Mouse (Mus musculus) cerebellum, postnatal 36 days (tissue): ENCODE results near the gene Prss45.

ENCODE experiments used
- DNase-seq, 2 experiments: peaks; one replicate each; pipeline ENCODE4 v3.0.0; 2021 to 2022; ENCODE audit warnings: mixed read lengths in 2 of 2

The Prss45 gene

DNA sequence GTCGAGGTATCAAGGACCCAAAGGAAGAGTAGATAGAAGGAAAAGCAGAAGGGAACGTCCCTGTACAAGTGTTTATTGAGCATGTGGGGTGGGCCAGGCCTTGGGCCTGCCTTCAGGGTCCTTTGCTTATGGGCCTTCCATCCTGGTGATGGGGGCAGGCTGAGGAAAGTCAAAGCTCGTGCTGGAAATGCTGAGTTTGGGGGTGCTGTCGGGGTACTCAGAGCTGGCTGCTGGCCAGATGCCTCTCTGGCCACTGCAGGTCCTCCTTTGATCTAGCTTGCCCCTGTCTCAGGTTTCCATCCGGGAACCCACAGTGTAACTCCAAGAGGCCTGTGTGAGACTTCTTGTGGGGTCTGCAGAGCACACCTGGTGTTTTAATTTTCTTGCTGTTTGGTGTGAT is 24.1 kb downstream of the Prss45 start:
- no peak for DNase-seq

DNA sequence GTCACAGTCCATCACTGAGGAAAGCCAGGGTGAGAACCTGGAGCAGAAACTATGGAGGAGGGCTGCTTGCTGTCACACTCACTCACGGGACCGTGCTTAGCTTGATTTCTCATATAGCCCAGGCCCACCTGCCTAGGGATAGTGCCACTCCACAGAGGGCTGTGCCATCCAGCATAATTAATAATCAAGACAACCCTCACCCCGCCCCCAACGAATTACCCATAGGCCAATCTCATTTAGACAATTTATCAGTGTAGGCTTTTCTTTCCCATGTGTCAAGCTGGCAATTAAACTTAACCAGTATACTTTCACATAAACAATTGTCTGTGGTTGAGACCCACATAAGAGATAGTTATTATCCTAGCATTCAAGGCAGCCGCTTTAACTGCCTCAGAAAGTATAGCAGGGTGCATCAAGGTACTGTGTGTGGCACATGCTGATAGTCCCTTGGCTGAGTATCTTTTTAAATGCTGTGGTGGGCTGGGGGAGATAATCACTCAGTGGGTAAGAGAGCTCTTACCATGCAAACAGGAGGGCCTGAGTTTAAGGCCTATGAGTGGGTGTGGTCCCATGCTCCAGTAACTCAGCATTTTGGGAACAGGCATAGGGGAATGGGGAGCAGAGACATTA is 24.7 kb downstream of the Prss45 start:
- no peak for DNase-seq

DNA sequence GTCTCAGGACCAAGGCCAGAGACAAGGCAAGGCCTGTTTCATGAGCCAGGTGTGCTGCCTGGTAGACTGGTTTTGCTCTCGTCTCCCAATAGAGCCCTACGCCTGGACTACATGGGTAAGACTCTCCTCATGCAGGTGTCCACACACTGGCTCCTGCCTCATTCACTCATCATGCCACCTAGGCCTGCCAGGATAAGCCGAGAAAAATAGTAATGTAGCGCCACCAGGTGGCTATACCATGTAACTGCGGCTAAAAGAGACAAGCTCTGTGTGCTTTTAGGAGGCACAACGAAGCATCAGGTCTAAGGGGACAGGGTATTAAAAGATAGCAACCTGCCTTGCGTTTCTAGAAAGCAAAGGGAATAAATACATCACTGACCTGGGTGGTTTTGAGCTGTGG is 36.6 kb downstream of the Prss45 start:
- DNase-seq: peak; percentile 58 to 66

DNA sequence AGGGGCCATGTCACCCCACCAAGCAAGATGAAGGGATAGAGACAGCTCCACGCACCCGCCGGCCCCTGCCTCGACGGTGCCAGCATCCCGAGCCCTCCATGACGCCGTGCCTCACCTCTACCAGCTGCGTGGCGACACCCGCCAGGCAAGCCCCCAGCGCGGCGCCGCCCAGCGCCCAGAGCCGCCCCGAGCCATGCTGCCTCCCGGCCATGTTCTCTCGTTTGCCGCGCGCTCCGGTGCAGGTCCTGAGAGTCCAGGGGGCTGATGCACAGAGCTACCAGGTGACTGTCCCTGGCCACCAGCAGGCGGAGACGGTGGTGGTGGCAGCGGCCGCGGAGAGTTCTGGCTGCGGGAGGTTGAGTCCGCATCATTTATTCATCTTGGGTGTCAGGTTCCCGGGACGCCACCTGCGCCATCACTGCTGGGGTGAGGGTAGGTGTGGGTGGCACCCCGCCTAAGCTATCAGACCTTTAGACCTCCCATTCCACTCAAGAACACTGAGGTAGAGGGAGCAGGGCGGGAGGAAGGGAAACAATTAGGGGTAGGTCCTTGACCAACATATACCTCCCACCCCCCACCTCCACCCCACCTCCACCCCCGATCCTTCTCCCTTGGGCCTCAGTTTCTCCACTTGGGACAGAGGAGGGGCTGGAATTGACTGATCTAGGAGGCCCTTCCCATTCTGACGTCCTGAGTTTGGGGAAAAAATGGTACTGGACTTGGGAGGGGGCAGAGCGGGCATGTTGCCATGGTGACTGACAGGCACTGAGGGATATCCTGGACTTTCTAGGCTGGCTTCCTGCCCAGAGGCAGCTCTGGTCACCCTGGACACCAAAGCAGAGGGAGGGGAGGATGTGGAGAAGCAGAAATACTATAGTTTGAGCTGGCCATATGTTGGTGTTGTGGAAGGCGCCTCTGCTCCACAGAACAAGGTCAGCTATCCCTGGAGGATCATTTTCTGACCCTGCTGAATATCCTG is 39.6 kb downstream of the Prss45 start:
- DNase-seq: no peak

DNA sequence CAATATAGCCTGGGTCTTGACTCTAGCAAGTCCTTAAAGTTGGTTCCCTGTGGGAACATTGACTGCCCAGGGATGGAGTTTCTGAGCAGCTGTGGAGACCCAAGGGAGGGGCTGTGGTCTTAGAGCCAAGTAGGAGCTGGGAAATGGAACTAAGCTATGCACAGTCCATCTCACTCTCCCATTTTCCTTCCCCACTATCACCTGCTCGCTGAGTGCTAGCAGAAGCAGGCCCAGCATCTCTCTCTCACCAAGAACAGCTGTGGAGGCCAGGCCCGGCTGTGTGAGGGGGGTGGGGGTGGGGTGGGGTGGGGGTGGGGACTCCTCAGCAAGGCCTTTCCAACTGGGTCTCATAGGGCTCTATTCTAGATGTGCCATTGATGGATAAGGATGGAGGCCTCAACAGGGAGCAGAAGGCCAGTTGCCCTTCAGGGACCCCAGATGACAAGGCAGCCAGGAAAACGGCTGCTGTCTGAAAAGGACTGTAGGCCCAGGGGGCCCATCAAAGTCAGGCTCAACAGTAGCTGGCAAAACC is 40.3 kb downstream of the Prss45 start:
- no peak for DNase-seq

DNA sequence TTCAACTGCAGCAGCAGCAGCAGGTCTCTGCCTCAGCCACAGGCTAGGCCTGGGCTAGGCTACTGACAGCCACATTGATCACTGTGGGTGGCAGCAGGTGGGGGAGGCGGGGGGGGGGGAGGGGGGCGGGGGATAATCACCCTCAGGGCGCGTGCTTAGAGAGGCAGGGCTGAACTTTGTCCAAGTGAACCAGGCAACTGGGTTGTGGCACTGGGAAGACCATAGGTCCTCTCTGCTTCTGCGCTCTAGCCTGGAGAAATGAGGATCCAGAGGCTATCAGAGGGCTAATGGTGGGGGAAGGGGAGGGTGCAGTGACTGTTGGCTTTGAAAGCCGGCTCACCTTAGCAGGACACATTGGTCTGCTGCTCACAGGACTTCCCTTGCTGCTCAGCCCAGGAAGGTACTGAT is 40.9 kb downstream of the Prss45 start:
- DNase-seq: no peak

DNA sequence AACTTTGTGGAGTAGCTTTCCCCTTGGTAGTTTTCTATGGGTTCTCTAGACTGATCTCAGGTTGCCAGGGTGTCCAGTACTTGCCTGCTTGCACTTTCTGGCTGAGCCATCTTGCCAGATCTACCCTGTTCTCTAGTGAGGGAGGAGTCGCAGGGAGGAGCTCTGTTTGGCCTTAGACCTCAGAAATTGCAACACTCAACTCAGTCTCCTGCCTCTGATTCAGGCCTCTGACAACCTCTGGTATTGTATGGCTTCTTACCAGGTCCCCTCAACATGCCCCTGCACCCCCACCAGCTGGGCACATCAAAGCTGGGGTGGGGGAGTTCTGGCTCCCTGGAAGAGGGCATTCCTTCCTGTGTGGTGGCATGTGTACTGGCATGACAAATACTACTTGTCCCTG is 43.0 kb downstream of the Prss45 start:
- DNase-seq: no peak

DNA sequence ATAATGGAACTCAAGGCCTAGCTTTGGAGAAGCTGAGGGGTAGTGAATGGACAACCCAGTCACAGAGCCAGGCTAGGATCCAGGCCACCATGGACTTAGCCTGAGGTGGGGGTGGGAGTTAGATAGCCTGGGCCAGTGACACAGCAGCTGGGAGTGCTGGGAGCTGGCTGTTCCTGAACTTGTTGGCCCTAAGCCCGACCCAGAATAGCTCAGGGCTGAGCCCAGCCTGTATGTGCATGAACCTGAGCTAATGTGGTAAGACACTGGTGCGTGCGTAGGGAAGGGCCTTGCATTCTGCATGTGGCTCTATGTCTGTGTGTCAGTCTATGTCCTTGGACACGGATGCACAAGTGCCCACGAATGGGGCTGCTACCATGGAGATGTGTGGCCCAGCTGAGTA is 43.5 kb downstream of the Prss45 start:
- DNase-seq: no peak

DNA sequence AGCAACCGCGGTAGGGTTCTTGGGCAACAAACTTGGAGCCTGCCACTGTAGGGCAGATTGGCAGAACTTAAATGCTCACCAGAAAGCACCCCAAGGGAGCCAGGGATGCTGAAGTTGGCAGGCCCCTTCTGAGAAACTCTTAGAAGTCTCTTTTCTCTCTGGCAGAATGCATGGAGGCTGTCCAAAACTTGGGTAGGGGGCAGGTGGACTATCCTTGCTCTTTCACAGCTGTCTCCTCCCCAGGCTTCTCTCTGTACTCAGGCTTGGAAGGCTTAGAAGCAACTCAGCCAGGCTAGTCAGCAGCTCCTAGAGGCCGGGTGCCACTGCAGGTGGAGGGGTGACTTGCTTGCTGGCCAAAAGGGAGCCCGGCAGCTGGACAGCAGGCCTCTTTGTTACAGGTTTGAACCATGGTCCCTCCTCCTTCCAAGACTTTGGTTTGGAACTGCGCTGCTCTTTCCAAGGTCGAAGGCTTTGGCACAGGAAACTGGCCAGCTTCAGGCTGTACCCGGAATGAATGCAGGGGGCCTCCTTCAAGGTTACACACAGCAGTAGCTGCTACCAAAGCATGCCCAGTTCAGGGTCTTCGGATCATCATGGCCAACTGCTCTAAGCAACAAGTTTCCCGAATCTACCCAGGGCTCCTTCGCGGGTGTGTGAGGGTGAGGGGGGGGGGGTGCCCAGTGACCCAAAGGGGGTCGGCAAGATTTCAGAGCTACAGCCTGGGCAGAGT is 45.0 kb downstream of the Prss45 start, which contains the start of gene Als2cl:
TSS of gene Als2cl (plus strand) at position 680 of the 730 bp plus-strand sequence.
- DNase-seq: no peak

DNA sequence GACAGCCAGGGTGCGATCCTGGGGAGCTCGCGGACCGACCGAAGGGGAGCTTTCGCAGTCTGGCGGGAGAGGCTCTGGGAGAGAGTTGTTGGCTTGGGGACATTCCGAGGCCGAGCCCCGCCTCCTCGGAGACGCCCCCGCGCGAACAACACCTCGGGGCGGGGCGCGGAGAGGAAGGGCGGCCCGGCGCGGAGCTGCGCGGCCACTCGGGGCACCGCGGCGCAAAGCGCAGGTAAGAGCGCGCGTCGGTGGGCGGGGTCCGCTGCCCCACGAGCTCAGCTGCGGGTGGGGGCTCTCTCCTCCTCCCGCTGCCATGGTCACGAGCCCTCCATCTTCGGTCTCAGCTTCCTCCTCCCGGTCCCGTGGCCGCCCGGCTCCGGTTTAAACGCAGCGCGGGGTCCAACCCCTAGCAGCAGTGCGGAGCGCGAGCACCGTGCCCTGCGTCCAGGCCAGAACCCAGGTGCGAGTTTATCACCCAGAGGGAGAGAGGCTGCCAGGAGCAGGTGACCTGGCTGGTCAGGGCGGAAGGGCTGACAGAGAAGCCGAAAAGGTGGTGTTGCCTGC is 45.7 kb downstream of the Prss45 start, which contains the start of gene Tmie:
TSS of gene Tmie (minus strand) at position 116 of the 564 bp plus-strand sequence.
- no peak for DNase-seq

DNA sequence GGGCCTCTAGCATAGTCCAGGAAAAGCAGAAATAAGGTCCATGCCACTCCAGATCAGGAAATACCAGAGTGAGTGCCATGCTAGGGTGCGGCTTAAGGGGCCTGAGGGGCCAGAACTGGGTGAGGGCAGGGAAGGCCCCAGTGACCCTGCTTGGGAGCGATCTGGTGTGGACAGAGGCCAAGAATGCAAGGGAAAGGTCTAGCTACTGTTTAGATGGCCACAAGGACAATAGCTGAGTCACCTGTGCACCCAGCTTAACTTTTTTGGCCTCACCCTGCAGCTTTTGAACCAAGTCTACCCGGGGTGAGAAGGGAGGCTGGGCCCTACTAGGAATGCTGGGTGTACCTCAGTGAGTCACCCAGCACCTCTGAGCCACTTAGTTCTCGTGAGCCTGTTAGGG is 46.4 kb downstream of the Prss45 start:
- no peak for DNase-seq

DNA sequence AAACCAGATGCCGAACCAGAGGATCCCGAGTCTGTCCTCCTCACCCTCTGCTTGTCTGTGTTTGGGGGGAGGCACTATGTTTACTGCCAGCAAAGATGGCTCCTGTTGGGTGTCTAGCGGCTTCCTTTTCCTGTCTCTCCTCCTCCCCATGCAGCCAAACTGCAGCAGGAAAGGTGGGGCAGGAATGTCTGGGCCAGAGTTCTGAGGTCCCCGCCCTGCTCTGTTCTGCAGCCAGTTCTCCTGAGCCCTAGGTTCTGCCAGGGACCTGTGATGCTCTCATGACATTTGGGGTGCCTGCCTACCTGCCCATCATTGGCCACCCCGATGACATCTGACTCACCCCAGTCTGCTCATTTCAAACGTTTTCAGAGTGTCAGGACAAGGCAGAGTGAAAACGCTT is 47.6 kb downstream of the Prss45 start:
- DNase-seq: no peak

DNA sequence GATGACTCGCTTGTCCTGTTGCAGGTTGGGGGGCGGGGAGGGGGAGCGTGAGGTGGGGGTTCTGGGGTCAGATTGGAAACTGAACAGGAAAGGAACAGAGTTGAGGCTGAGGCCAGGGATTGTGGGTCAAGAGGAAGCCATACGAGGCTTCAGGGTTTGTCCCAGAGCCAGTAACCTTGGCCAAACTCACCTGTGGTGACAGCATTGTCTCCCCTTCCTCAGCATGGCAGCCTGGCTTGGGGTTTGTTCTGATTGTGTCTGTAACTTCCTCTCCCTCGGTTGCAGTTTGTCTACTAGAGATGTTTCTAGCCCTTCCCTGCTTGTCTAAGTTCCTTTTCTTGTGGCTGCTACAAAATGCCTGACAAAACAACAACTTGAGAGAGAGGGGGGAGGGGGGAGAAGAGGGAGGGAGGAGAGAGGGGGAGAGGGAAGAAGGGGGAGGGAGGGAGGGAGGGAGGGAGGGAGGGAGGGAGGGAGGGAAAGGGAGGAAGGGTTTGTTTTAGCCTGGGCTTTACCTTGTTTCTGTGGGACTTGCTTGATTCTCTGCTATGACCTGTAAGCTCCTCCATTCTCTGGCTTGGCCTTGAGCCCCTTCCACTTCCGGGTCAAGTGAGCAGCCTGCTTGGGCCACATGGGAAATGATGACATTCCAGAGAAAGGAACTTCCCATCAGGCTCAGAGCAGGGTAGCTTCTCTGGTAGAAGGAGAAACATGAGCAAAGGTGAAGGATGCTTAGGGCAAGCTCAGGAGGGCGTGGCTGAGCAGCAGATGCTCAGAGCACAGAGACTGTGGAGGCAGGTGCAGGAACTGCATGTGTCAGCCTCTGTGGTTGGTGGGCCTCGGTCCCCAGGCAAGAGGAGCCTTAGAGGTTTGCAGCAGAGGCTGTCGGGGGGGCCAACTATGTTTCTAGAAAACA is 53.3 kb downstream of the Prss45 start:
- no peak for DNase-seq

DNA sequence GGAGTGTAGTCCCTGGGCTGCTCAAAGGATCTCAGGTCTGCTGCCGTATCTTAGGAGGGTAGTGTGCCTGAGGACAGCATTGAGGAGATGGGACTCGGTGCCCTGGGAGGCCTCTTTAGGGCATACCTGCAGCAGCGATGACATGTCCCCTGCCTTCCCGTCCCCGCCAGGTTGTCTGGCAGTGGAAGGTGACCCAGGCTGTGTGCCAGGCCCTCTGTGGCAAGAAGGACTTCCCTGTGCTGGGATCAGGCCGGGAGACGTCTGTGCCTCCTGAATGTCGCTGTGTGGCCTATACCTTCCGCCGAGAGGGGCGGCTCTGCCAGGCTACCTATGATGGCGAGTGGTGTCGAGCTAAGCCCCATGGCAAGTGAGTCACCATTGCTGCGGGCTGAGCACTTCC is 54.5 kb downstream of the Prss45 start:
- no peak for DNase-seq

DNA sequence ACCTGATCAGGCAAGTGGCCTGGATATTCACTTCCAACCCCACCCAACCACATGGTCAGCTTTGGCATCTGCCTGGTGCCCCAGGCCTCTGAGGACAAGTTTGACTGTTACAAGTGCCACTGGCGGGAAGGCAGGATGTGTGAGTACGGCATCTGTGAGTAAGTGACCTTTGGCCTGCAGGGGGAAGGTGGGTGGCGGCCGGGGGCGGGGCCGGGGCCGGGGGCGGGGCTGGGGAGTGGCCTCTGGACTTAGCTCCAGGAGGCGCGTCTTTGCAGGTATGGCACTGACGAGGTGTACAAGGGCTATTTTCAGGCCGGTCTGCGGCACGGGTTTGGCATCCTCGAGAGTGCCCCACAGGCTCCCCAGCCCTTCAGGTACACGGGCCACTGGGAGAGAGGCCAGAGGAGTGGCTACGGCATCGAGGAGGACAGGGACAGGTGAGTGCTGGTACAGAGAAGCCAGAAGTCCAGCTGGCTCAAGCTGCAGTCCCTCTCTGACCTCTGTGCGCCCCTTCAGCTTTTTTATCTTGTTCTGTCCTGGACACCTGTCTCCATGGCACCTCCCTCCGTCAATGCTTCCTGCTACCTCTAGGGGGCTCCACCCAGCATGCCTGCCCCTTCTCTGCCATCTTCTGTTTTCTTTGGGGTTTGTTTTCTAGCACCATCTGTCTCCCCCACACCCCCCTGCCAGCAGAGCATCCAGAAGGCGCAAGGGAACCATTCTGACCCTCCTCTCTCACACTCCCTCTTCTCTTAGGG is 55.8 kb downstream of the Prss45 start:
- DNase-seq: no peak
